Mouse (Mus musculus) thymus, adult 2 months (tissue): ENCODE measurements around the gene Calr.

Source experiments
- CTCF ChIP-seq: fragments of 200-500 bp; IDR thresholded peaks from 2 replicates; pipeline ENCODE4 v1.5.1; 2012; ENCODE audit warnings: mild to moderate bottlenecking, control low read depth, low read length, moderate library complexity, borderline replicate concordance; ENCODE audit not compliant: control insufficient read depth, poor library complexity, insufficient read depth; ENCODE audit errors: extremely low read depth
- POLR2A ChIP-seq: fragments of 200-500 bp; IDR thresholded peaks from 2 replicates; pipeline ENCODE4 v1.6.1; 2012; ENCODE audit warnings: mild to moderate bottlenecking, low read length, control low read depth, moderate library complexity; ENCODE audit not compliant: control insufficient read depth, poor library complexity, insufficient read depth; ENCODE audit errors: extremely low read depth

- no peak for TF ChIP-seq POLR2A
- no peak for TF ChIP-seq CTCF
Observed at GRCm38 (mm10) chr8:84822723-84823122, 24.0 kb downstream of the Calr start, which contains the start of gene Dand5.
